In genomic region chr2:157819401-157819800, GRCm38 (mm10) we compare ENCODE assay signal across 26 mouse cellular contexts.
DNase-seq lines count a peak whose midpoint lies in the region; ATAC-seq lines count a peak whose summit lies in the region.
"Had no signal": no experiment of that assay in that cellular context is flagged by ENCODE, and none has a peak within 500 bp of the region (broad histone marks: within the 10 kb centered on the region; RNA-seq: fewer than 3 reads in every experiment).

No protein-coding gene starts in this region.

- WGBS in forebrain, embryonic 11.5 days, result 94% methylated on average over 12 of the region's 12 CpGs
- WGBS in forebrain, embryonic 16.5 days, result 91% methylated on average over 12 of the region's 12 CpGs
- 87% methylated on average over 12 of the region's 12 CpGs for WGBS in heart, embryonic 12.5 days
- WGBS in hindbrain, embryonic 10.5 days, result 96% methylated on average over 12 of the region's 12 CpGs
- WGBS in hindbrain, embryonic 13.5 days, result 91% methylated on average over 12 of the region's 12 CpGs
- WGBS in midbrain, embryonic 15.5 days, result 88% methylated on average over 12 of the region's 12 CpGs
- WGBS in midbrain, embryonic 16.5 days, result 93% methylated on average over 12 of the region's 12 CpGs

- no peak for ATAC-seq in forebrain, embryonic 11.5 days (replicated peaks; ENCODE audit: low FRiP score)
- no peak for ATAC-seq in forebrain, embryonic 16.5 days
- no peak for ATAC-seq in heart, embryonic 12.5 days (ENCODE audit: insufficient number of reproducible peaks, low FRiP score)
- ATAC-seq in hindbrain, embryonic 13.5 days (ENCODE audit: low FRiP score), result no peak
- ATAC-seq in midbrain, embryonic 15.5 days (replicated peaks), result no peak
- no peak for ATAC-seq in midbrain, embryonic 16.5 days
- ATAC-seq: activated CD4-positive, CD25-positive, alpha-beta regulatory T cell, adult 4 months; intestine, embryonic 16.5 days had no signal

- no peak overlapping the region for H3K9ac ChIP-seq in forebrain, embryonic 11.5 days (ENCODE audit: low read length)
- H3K9ac ChIP-seq in forebrain, embryonic 16.5 days (replicated peaks; ENCODE audit: low read depth, low read length), result no peak overlapping the region
- H3K9ac ChIP-seq in heart, embryonic 12.5 days, result no peak overlapping the region
- H3K9ac ChIP-seq in hindbrain, embryonic 13.5 days, result no peak overlapping the region
- H3K9ac ChIP-seq in midbrain, embryonic 15.5 days, result no peak overlapping the region
- no peak overlapping the region for H3K9ac ChIP-seq in midbrain, embryonic 16.5 days (ENCODE audit: low read depth, low read length)
- H3K9ac ChIP-seq: embryonic facial prominence, embryonic 13.5 days; forebrain, postnatal 0 days; hindbrain, embryonic 12.5 days; lung, embryonic 15.5 days; neural tube, embryonic 12.5 days had no signal

- DNase-seq in forebrain, embryonic 11.5 days (ENCODE audit: low spot score), result peak; percentile 30
- no peak for DNase-seq in heart, postnatal 4 days
- DNase-seq in hindbrain, embryonic 10.5 days (ENCODE audit: low spot score), result no peak
- DNase-seq: cerebellum, adult 18-20 months; forebrain, postnatal 0 days; gastrocnemius, postnatal 14 days; kidney, adult 8-10 months; kidney, postnatal 4 days; right cerebral cortex, postnatal 14 days; thymus, postnatal 14 days had no signal

- no peaks in the 10 kb centered on the region; the same call in 1 of the 2 replicates for H3K4me1 ChIP-seq in forebrain, embryonic 11.5 days (replicated peaks; ENCODE audit: control insufficient read depth, insufficient read depth, low read length)
- peaks cover 13% of the 10 kb centered on the region for H3K4me1 ChIP-seq in forebrain, embryonic 16.5 days (replicated peaks; ENCODE audit: control insufficient read depth, insufficient read depth, low read length)
- peaks cover 63% of the 10 kb centered on the region for H3K4me1 ChIP-seq in heart, embryonic 12.5 days (replicated peaks)
- peaks cover 23% of the 10 kb centered on the region for H3K4me1 ChIP-seq in hindbrain, embryonic 10.5 days (replicated peaks)
- H3K4me1 ChIP-seq in hindbrain, embryonic 13.5 days (replicated peaks), result peaks cover 31% of the 10 kb centered on the region
- peaks cover 25% of the 10 kb centered on the region for H3K4me1 ChIP-seq in midbrain, embryonic 15.5 days
- peaks cover 23% of the 10 kb centered on the region; the same call in 1 of the 2 replicates for H3K4me1 ChIP-seq in midbrain, embryonic 16.5 days (ENCODE audit: control insufficient read depth, insufficient read depth, low read length)
- H3K4me1 ChIP-seq: lung, embryonic 15.5 days; neural tube, embryonic 12.5 days had no signal

- H3K4me3 ChIP-seq in forebrain, embryonic 11.5 days (ENCODE audit: low read depth, low read length), result no peak overlapping the region
- H3K4me3 ChIP-seq in forebrain, embryonic 16.5 days (replicated peaks; ENCODE audit: low read length), result no peak overlapping the region
- H3K4me3 ChIP-seq in heart, embryonic 12.5 days, result no peak overlapping the region
- H3K4me3 ChIP-seq in hindbrain, embryonic 10.5 days, result no peak overlapping the region
- H3K4me3 ChIP-seq in hindbrain, embryonic 13.5 days, result no peak overlapping the region
- no peak overlapping the region for H3K4me3 ChIP-seq in midbrain, embryonic 15.5 days
- no peak overlapping the region for H3K4me3 ChIP-seq in midbrain, embryonic 16.5 days (ENCODE audit: low read depth, low read length)
- H3K4me3 ChIP-seq: embryonic facial prominence, embryonic 13.5 days; forebrain, embryonic 10.5 days; hindbrain, embryonic 12.5 days; lung, embryonic 15.5 days; midbrain, embryonic 10.5 days; neural tube, embryonic 12.5 days had no signal

- H3K9me3 ChIP-seq in forebrain, embryonic 11.5 days (ENCODE audit: control insufficient read depth, low read length), result no peaks in the 10 kb centered on the region
- H3K9me3 ChIP-seq in forebrain, embryonic 16.5 days (ENCODE audit: control insufficient read depth, low read length), result no peaks in the 10 kb centered on the region
- H3K9me3 ChIP-seq in heart, embryonic 12.5 days (replicated peaks), result no peaks in the 10 kb centered on the region
- H3K9me3 ChIP-seq in hindbrain, embryonic 10.5 days, result no peaks in the 10 kb centered on the region
- H3K9me3 ChIP-seq in hindbrain, embryonic 13.5 days, result no peaks in the 10 kb centered on the region
- H3K9me3 ChIP-seq in midbrain, embryonic 15.5 days, result no peaks in the 10 kb centered on the region
- no peaks in the 10 kb centered on the region for H3K9me3 ChIP-seq in midbrain, embryonic 16.5 days (replicated peaks; ENCODE audit: control insufficient read depth, low read length, poor library complexity, severe bottlenecking)
- H3K9me3 ChIP-seq: embryonic facial prominence, embryonic 13.5 days; forebrain, embryonic 10.5 days; hindbrain, embryonic 12.5 days; lung, embryonic 15.5 days; midbrain, embryonic 10.5 days; neural tube, embryonic 12.5 days had no signal

- no peaks in the 10 kb centered on the region; the same call in 1 of the 2 replicates for H3K36me3 ChIP-seq in forebrain, embryonic 11.5 days (ENCODE audit: control insufficient read depth, insufficient read depth, low read length)
- peaks cover 2% of the 10 kb centered on the region; the same call in 1 of the 2 replicates for H3K36me3 ChIP-seq in forebrain, embryonic 16.5 days (ENCODE audit: control insufficient read depth, insufficient read depth)
- peaks cover 6% of the 10 kb centered on the region for H3K36me3 ChIP-seq in heart, embryonic 12.5 days
- peaks cover 53% of the 10 kb centered on the region for H3K36me3 ChIP-seq in hindbrain, embryonic 10.5 days
- H3K36me3 ChIP-seq in hindbrain, embryonic 13.5 days, result peaks cover 30% of the 10 kb centered on the region
- no peaks in the 10 kb centered on the region for H3K36me3 ChIP-seq in midbrain, embryonic 15.5 days (replicated peaks)
- H3K36me3 ChIP-seq in midbrain, embryonic 16.5 days (ENCODE audit: control insufficient read depth, insufficient read depth, low read length), result no peaks in the 10 kb centered on the region; the same call in 1 of the 2 replicates

- no peaks in the 10 kb centered on the region for H3K27me3 ChIP-seq in forebrain, embryonic 11.5 days (ENCODE audit: control insufficient read depth, insufficient read depth, low read length)
- no peaks in the 10 kb centered on the region for H3K27me3 ChIP-seq in forebrain, embryonic 16.5 days (replicated peaks; ENCODE audit: control insufficient read depth, insufficient read depth, low read length)
- no peaks in the 10 kb centered on the region for H3K27me3 ChIP-seq in heart, embryonic 12.5 days (replicated peaks)
- H3K27me3 ChIP-seq in hindbrain, embryonic 10.5 days (ENCODE audit: insufficient read depth, poor library complexity, severe bottlenecking), result no peaks in the 10 kb centered on the region
- H3K27me3 ChIP-seq in hindbrain, embryonic 13.5 days, result no peaks in the 10 kb centered on the region
- no peaks in the 10 kb centered on the region for H3K27me3 ChIP-seq in midbrain, embryonic 15.5 days (replicated peaks)
- no peaks in the 10 kb centered on the region for H3K27me3 ChIP-seq in midbrain, embryonic 16.5 days (ENCODE audit: control insufficient read depth, insufficient read depth, low read depth, low read length)
- H3K27me3 ChIP-seq: CH12.LX; embryonic facial prominence, embryonic 13.5 days; hindbrain, embryonic 12.5 days; lung, embryonic 15.5 days; neural tube, embryonic 12.5 days had no signal

- no peak overlapping the region for H3K4me2 ChIP-seq in forebrain, embryonic 11.5 days (ENCODE audit: low read depth, low read length, severe bottlenecking)
- H3K4me2 ChIP-seq in forebrain, embryonic 16.5 days (ENCODE audit: low read length), result no peak overlapping the region
- no peak overlapping the region; the same call in 1 of the 2 replicates for H3K4me2 ChIP-seq in heart, embryonic 12.5 days
- no peak overlapping the region for H3K4me2 ChIP-seq in hindbrain, embryonic 13.5 days
- H3K4me2 ChIP-seq in midbrain, embryonic 15.5 days, result no peak overlapping the region
- no peak overlapping the region for H3K4me2 ChIP-seq in midbrain, embryonic 16.5 days (ENCODE audit: low read length)
- H3K4me2 ChIP-seq: embryonic facial prominence, embryonic 13.5 days; hindbrain, embryonic 12.5 days; liver, embryonic 11.5 days; lung, embryonic 15.5 days; neural tube, embryonic 12.5 days had no signal

- no peak overlapping the region for H3K27ac ChIP-seq in forebrain, embryonic 11.5 days (ENCODE audit: low read depth, low read length)
- no peak overlapping the region for H3K27ac ChIP-seq in forebrain, embryonic 16.5 days (ENCODE audit: low read length)
- H3K27ac ChIP-seq in heart, embryonic 12.5 days (ENCODE audit: poor library complexity, severe bottlenecking), result peak overlapping the region; percentile 83; the same call in 1 of the 2 replicates
- H3K27ac ChIP-seq in hindbrain, embryonic 10.5 days, result 0 out of 2 replicates have a peak overlapping the region, but pooled peaks have one; percentile 0
- H3K27ac ChIP-seq in hindbrain, embryonic 13.5 days, result no peak overlapping the region
- 0 out of 2 replicates have a peak overlapping the region, but pooled peaks have one; percentile 3 for H3K27ac ChIP-seq in midbrain, embryonic 15.5 days
- no peak overlapping the region for H3K27ac ChIP-seq in midbrain, embryonic 16.5 days (ENCODE audit: low read length)
- H3K27ac ChIP-seq: embryonic facial prominence, embryonic 13.5 days; forebrain, embryonic 10.5 days; hindbrain, embryonic 12.5 days; kidney, postnatal 0 days; lung, embryonic 15.5 days; midbrain, embryonic 10.5 days; neural tube, embryonic 12.5 days had no signal

Comparison
In these comparisons a context has a peak if more than half of its experiments do, and no peak if none do; other contexts are left out.
1. H3K27ac ChIP-seq: peak in heart, embryonic 12.5 days (single experiment), hindbrain, embryonic 10.5 days (single experiment) and midbrain, embryonic 15.5 days (single experiment); none in forebrain, embryonic 11.5 days (single experiment), forebrain, embryonic 16.5 days (single experiment), hindbrain, embryonic 13.5 days (single experiment) and midbrain, embryonic 16.5 days (single experiment).